Mouse (Mus musculus) stomach, embryonic 14.5 days (tissue): ENCODE data around the gene Megf11. TPM values are rescaled to one million over a fixed set of nuclear protein-coding genes. Genes with fewer than 3 reads are reported as not detected.

Experiments used
- ATAC-seq: fragments of 200-750 bp; cut with Nextera tagmentation; 2 replicates; pipeline ENCODE4 v1.8.0; 2017; ENCODE audit warnings: low read depth, moderate TSS enrichment; ENCODE audit not compliant: insufficient number of reproducible peaks, insufficient read depth, low FRiP score
- H3K27ac ChIP-seq: fragments of 300-500 bp; sonication (generic); 2 replicates; pipeline ENCODE4 v1.5.1; 2014; ENCODE audit warnings: mild to moderate bottlenecking, low read length, moderate library complexity, mixed read lengths
- H3K27me3 ChIP-seq: fragments of 300-500 bp; sonication (generic); 2 replicates; pipeline ENCODE4 v1.6.1; 2014; ENCODE audit warnings: low read length, control low read depth, mixed read lengths; ENCODE audit not compliant: control insufficient read depth, insufficient read depth
- H3K36me3 ChIP-seq: fragments of 300-500 bp; sonication (generic); 2 replicates; pipeline ENCODE4 v1.6.1; 2014; ENCODE audit warnings: mild to moderate bottlenecking, control low read depth, low read length, moderate library complexity, mixed read lengths; ENCODE audit not compliant: control insufficient read depth, insufficient read depth
- H3K4me1 ChIP-seq: fragments of 300-500 bp; sonication (generic); 2 replicates; pipeline ENCODE4 v1.6.1; 2014; ENCODE audit warnings: low read length, control low read depth, mixed read lengths; ENCODE audit not compliant: control insufficient read depth, insufficient read depth
- H3K4me2 ChIP-seq: fragments of 300-500 bp; sonication (generic); replicated peaks from 2 replicates; pipeline ENCODE4 v1.6.1; 2014; ENCODE audit warnings: low read depth, low read length, control low read depth
- H3K4me3 ChIP-seq: fragments of 300-500 bp; sonication (generic); 2 replicates; pipeline ENCODE4 v1.5.1; 2014; ENCODE audit warnings: low read depth, low read length, control low read depth
- H3K9ac ChIP-seq: fragments of 300-500 bp; sonication (generic); replicated peaks from 2 replicates; pipeline ENCODE4 v1.6.1; 2014; ENCODE audit warnings: low read depth, mild to moderate bottlenecking, control low read depth, low read length, moderate library complexity, mixed read lengths
- H3K9me3 ChIP-seq: fragments of 300-500 bp; sonication (generic); 2 replicates; pipeline ENCODE4 v1.6.1; 2016; ENCODE audit warnings: low read depth, low read length, control low read depth; ENCODE audit not compliant: control insufficient read depth
- WGBS: fragments of 180-500 bp; shearing (Covaris S2); extraction: QIAGEN DNeasy Blood & Tissue Kit; methylation state at CpG from one replicate; pipeline ENCODE4 v1.1.7; 2014; 5-methylcytosine and 5-hydroxymethylcytosine counted together
- polyA plus RNA-seq: library from polyadenylated mRNA; unstranded; fragments of >200 nt; fragmentation: Nextera tagmentation; extraction: Ambion mirVana; gene quantifications from 2 replicates; pipeline ENCODE4 v1.2.1, GENCODE M21; 2014

The Megf11 gene
- polyA plus RNA-seq, 1 experiment from 2014 or later: 1.9 TPM

DNA sequence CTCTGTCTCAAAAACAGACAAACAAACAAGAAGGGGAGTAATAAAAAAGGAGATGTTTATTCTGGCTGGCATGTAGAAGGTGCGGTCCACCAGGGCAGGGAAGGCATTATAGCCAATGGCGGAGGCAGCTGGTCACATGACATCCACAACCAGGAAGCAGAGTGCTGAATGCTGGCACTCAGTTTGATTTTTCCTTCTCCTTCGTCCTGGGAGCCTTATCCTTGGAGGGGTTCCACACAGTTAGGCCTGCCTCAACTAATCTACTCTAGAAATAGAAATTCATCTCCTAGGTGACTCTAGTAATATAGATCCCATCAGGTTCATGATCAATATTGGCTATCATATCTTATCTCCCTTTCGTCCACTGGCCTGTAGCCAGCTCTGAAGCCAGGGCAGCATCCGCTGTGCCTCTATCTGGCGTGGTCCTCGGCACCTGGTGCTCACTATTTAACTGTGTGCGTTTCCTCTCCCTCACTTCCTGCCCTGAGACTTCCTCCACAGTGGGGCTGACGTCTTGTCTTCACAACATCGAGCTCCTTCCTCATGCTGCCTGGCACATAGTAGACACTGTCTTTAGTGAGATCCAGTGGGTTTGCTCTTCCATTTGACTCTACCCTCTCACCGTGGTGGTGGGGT lies 171.8 kb downstream of the Megf11 start:
- H3K36me3 ChIP-seq: no peaks in the 10 kb centered on the region
- WGBS: 78% methylated on average over 11 of the region's 11 CpGs

DNA sequence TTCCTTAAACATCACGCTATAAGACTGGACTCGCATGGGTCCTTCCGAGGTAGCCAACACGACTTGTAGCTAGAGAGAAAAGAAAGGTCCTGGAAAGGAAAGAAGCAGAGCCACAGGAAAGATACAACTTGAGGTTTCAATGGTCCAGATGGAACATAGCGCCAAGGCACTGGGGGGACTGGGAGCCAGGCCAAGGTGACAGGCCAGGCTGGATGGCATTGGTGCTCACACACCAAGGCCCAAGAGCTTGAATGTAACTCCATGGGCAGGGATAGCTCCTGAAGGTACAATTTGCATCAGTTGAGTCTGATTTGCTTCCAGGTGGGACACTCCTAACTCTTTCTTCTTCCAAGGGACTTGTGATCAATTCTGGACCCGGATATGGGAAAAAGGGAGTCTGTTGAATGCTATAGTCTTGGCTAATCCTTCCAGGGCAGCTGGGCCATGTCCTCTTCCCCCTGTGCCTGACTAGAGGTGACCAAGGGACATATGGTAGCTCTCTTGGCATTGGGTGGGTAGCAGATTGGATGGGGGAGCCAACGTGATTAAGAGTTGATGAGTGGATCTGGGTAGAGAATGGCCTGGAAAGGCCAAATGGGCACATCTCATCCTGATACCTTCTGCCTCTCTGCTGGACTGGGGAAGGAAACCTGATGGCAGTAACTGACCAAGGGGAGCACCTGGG lies 172.6 kb downstream of the Megf11 start:
- WGBS: 92% methylated on average over 7 of the region's 7 CpGs
- no peak overlapping the region for H3K27ac ChIP-seq
- H3K4me3 ChIP-seq: no peak overlapping the region
- no peaks in the 10 kb centered on the region for H3K4me1 ChIP-seq
- H3K9ac ChIP-seq: no peak overlapping the region
- ATAC-seq: no peak
- H3K9me3 ChIP-seq: no peaks in the 10 kb centered on the region
- H3K4me2 ChIP-seq: no peak overlapping the region
- no peaks in the 10 kb centered on the region for H3K36me3 ChIP-seq
- no peaks in the 10 kb centered on the region for H3K27me3 ChIP-seq

More for the DNA sequence above, 171.8 kb downstream of the Megf11 start:
- Histone ChIP-seq H3K4me3 (no peak overlapping the region), H3K27me3 (no peaks in the 10 kb centered on the region), H3K27ac (no peak overlapping the region), H3K9ac (no peak overlapping the region), H3K4me2 (no peak overlapping the region), H3K4me1 (no peaks in the 10 kb centered on the region), H3K9me3 (no peaks in the 10 kb centered on the region)
- ATAC-seq: no peak

DNA sequence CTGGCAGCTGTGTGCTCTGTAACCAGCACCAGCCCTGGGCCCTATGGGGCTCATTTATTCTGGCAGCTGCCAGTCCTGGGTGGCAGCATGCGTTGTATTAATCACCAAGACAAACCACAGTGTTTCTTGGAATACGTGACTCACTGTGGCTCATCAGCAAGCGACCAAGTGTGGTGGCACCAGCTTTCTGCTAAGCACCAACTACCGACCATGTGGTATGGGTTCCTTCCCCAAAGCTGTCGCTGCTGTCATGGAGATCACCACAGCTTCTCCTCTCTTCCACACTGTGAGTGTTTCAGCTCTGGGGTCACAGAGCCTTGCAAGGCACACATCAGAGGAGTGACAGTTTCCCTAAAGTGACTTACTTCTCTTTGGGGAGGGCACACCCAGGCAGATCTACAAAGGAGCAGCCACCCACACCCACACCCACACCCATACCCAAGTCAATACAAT lies 178.9 kb downstream of the Megf11 start:
- H3K4me2 ChIP-seq: no peak overlapping the region
- ATAC-seq: no peak
- no peaks in the 10 kb centered on the region for H3K4me1 ChIP-seq
- 76% methylated on average over 5 of the region's 5 CpGs for WGBS
- no peak overlapping the region for H3K27ac ChIP-seq
- H3K9me3 ChIP-seq: no peaks in the 10 kb centered on the region
- H3K27me3 ChIP-seq: no peaks in the 10 kb centered on the region
- no peaks in the 10 kb centered on the region for H3K36me3 ChIP-seq
- H3K9ac ChIP-seq: no peak overlapping the region
- H3K4me3 ChIP-seq: no peak overlapping the region

DNA sequence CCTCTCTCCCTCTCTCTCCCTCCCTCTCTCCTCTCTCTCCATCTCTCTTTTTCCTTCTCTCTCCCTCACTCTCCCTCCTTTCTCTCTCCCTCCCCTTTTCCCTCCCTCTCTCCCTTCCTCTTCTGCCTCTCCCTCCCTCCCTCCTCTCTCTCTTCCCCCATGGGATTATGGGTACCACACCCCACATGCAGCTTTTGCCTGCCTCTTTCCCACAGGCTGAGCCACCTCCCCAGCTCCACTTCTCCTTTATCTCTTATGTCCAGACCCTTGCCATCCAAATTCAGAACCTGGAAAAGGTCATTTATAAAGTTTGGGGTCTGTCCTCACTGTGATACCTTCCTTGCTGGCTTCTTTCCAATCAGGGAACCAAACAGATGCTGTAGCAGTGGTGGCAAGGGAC lies 180.5 kb downstream of the Megf11 start:
- Histone ChIP-seq H3K4me1 (no peaks in the 10 kb centered on the region), H3K36me3 (no peaks in the 10 kb centered on the region), H3K9ac (no peak overlapping the region), H3K9me3 (no peaks in the 10 kb centered on the region), H3K27ac (no peak overlapping the region), H3K4me3 (no peak overlapping the region), H3K4me2 (no peak overlapping the region), H3K27me3 (no peaks in the 10 kb centered on the region)
- no peak for ATAC-seq

DNA sequence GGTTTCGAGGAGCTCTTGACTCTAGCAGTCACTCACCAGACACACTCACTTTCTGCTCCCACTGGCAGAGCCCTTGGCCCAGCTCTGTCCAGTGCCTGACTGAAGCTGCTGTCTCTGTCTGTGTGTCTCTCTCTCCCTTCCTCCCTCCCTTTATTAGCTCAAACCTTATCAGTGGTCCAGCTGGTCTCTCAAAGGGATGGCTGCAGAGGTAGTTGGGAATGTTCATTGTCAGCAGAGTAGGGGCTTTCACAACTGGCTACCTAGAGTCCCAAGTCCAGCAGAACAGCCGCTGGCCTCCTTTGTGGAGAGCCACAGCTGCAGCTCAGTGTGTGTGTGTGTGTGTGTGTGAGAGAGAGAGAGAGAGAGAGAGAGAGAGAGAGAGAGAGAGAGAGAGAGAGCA lies 180.9 kb downstream of the Megf11 start:
- Histone ChIP-seq H3K4me3 (no peak overlapping the region), H3K4me1 (no peaks in the 10 kb centered on the region)

GRCm38 (mm10) chr9:64567482-64567881 lies 182.1 kb downstream of the Megf11 start:
- Histone ChIP-seq H3K9me3 (no peaks in the 10 kb centered on the region), H3K4me2 (no peak overlapping the region), H3K27ac (no peak overlapping the region), H3K4me3 (no peak overlapping the region), H3K4me1 (no peaks in the 10 kb centered on the region), H3K9ac (no peak overlapping the region), H3K27me3 (no peaks in the 10 kb centered on the region), H3K36me3 (no peaks in the 10 kb centered on the region)
- WGBS: 70% methylated on average over 5 of the region's 5 CpGs
- ATAC-seq: no peak

More for the DNA sequence above, 180.9 kb downstream of the Megf11 start:
- no peak overlapping the region for H3K4me2 ChIP-seq
- no peak overlapping the region for H3K9ac ChIP-seq
- H3K36me3 ChIP-seq: no peaks in the 10 kb centered on the region
- ATAC-seq: no peak
- no peak overlapping the region for H3K27ac ChIP-seq
- no peaks in the 10 kb centered on the region for H3K9me3 ChIP-seq
- WGBS: 58% methylated on average over 2 of the region's 2 CpGs
- H3K27me3 ChIP-seq: no peaks in the 10 kb centered on the region

- no peak overlapping the region for H3K4me2 ChIP-seq
- no peaks in the 10 kb centered on the region for H3K9me3 ChIP-seq
- H3K27ac ChIP-seq: no peak overlapping the region
- no peaks in the 10 kb centered on the region for H3K4me1 ChIP-seq
- H3K27me3 ChIP-seq: no peaks in the 10 kb centered on the region
- no peak overlapping the region for H3K4me3 ChIP-seq
- ATAC-seq: 0 out of 2 replicates have a peak, but pooled peaks have one; percentile 2
- 46% methylated on average over 8 of the region's 8 CpGs for WGBS
- H3K36me3 ChIP-seq: no peaks in the 10 kb centered on the region
- H3K9ac ChIP-seq: no peak overlapping the region
Measured at GRCm38 (mm10) chr9:64568467-64569260, 183.2 kb downstream of the Megf11 start.

GRCm38 (mm10) chr9:64570448-64570847 lies 185.0 kb downstream of the Megf11 start:
- no peak for ATAC-seq
- Histone ChIP-seq H3K9me3 (no peaks in the 10 kb centered on the region), H3K4me1 (no peaks in the 10 kb centered on the region), H3K4me2 (no peak overlapping the region), H3K36me3 (no peaks in the 10 kb centered on the region), H3K27ac (no peak overlapping the region), H3K4me3 (no peak overlapping the region), H3K9ac (no peak overlapping the region), H3K27me3 (no peaks in the 10 kb centered on the region)
- WGBS: 55% methylated on average over 4 of the region's 4 CpGs
